Mouse (Mus musculus): ENCODE measurements around the gene Setx. TPM values are rescaled to one million over a fixed set of nuclear protein-coding genes. Genes with fewer than 3 reads are reported as not detected.

The Setx gene
- total RNA-seq, 2 experiments from 2014 or later = 27.6 to 29.2 TPM

- no peak for DNase-seq
Observed at GRCm38 (mm10) chr2:29135161-29135560, 11.2 kb downstream of the Setx start.

- no peak for DNase-seq
Observed at GRCm38 (mm10) chr2:29151941-29152340, 28.0 kb downstream of the Setx start.

GRCm38 (mm10) chr2:29168067-29168466 is 44.1 kb downstream of the Setx start:
- no peak for DNase-seq

- no peak for DNase-seq
Observed at GRCm38 (mm10) chr2:29174887-29175286, 50.9 kb downstream of the Setx start.

GRCm38 (mm10) chr2:29179810-29180209 is 55.8 kb downstream of the Setx start:
- DNase-seq = no peak

- no peak for DNase-seq
Observed at GRCm38 (mm10) chr2:29181111-29181510, 57.1 kb downstream of the Setx start.

GRCm38 (mm10) chr2:29183266-29183924 is 59.4 kb downstream of the Setx start:
- no peak for DNase-seq

- DNase-seq = no peak
Observed at GRCm38 (mm10) chr2:29186209-29186608, 62.2 kb downstream of the Setx start.

- DNase-seq = no peak
Observed at GRCm38 (mm10) chr2:29190392-29190791, 66.4 kb downstream of the Setx start.

GRCm38 (mm10) chr2:29191216-29192215 is 67.5 kb downstream of the Setx start:
- DNase-seq = no peak

- no peak for DNase-seq
Observed at GRCm38 (mm10) chr2:29192629-29193278, 68.8 kb downstream of the Setx start.

- no peak for DNase-seq
Observed at GRCm38 (mm10) chr2:29193819-29194546, 70.0 kb downstream of the Setx start.

- DNase-seq = peak; percentile 91
Observed at GRCm38 (mm10) chr2:29194547-29195463, 70.8 kb downstream of the Setx start.

- DNase-seq = no peak
Observed at GRCm38 (mm10) chr2:29196844-29197243, 72.9 kb downstream of the Setx start.

- DNase-seq = no peak
Observed at GRCm38 (mm10) chr2:29198446-29198845, 74.5 kb downstream of the Setx start.

GRCm38 (mm10) chr2:29199909-29200308 is 75.9 kb downstream of the Setx start:
- peak; percentile 65 for DNase-seq

- DNase-seq = no peak
Observed at GRCm38 (mm10) chr2:29201223-29201955, 77.4 kb downstream of the Setx start.

- DNase-seq = no peak
Observed at GRCm38 (mm10) chr2:29206156-29206555, 82.2 kb downstream of the Setx start.

GRCm38 (mm10) chr2:29216286-29217012 is 92.5 kb downstream of the Setx start:
- peak; percentile 72 for DNase-seq

Measured in gastrocnemius, postnatal 10 days (tissue).